Mouse (Mus musculus): ENCODE measurements around the gene Cnot2. TPM values are rescaled to one million over a fixed set of nuclear protein-coding genes. Genes with fewer than 3 reads are reported as not detected.

Gene Cnot2
- polyA plus RNA-seq, 1 experiment from 2014 or later = 98.2 TPM

GRCm38 (mm10) chr10:116470306-116470925 is 110.9 kb downstream of the Cnot2 start:
- ATAC-seq (ENCODE audit: low FRiP score) = no peak
- Histone ChIP-seq H3K4me3 (peak overlapping the region; percentile 7; the same call in 1 of the 2 replicates), H3K27ac (no peak overlapping the region), H3K36me3 (no peaks in the 10 kb centered on the region), H3K4me1 (replicated peaks) (peaks cover 34% of the 10 kb centered on the region), H3K9ac (no peak overlapping the region), H3K4me2 (peak overlapping the region; percentile 32), H3K27me3 (no peaks in the 10 kb centered on the region), H3K9me3 (no peaks in the 10 kb centered on the region)
- WGBS = 78% methylated on average over 11 of the region's 11 CpGs

GRCm38 (mm10) chr10:116468094-116468493 is 113.2 kb downstream of the Cnot2 start:
- Histone ChIP-seq H3K36me3 (0 out of 2 replicates have a peak, but pooled peaks cover under 1% of the 10 kb centered on the region), H3K4me2 (no peak overlapping the region), H3K4me3 (no peak overlapping the region), H3K9me3 (0 out of 2 replicates have a peak, but pooled peaks cover 2% of the 10 kb centered on the region), H3K27me3 (no peaks in the 10 kb centered on the region), H3K9ac (no peak overlapping the region), H3K4me1 (replicated peaks) (peaks cover 25% of the 10 kb centered on the region), H3K27ac (no peak overlapping the region)
- no peak for ATAC-seq (ENCODE audit: low FRiP score)
- WGBS = 91% methylated on average over 5 of the region's 5 CpGs

GRCm38 (mm10) chr10:116463753-116464345 is 117.5 kb downstream of the Cnot2 start:
- no peak overlapping the region for H3K27ac ChIP-seq
- no peak for ATAC-seq (ENCODE audit: low FRiP score)
- no peak overlapping the region for H3K4me2 ChIP-seq
- no peaks in the 10 kb centered on the region for H3K4me1 ChIP-seq (replicated peaks)
- H3K9ac ChIP-seq = no peak overlapping the region
- H3K36me3 ChIP-seq = peaks cover 6% of the 10 kb centered on the region
- H3K4me3 ChIP-seq = no peak overlapping the region
- 94% methylated on average over 12 of the region's 12 CpGs for WGBS
- no peaks in the 10 kb centered on the region for H3K27me3 ChIP-seq
- H3K9me3 ChIP-seq = 0 out of 2 replicates have a peak, but pooled peaks cover 2% of the 10 kb centered on the region

- no peak for ATAC-seq (ENCODE audit: low FRiP score)
- Histone ChIP-seq H3K4me1 (replicated peaks) (no peaks in the 10 kb centered on the region), H3K4me2 (no peak overlapping the region), H3K36me3 (peaks cover 23% of the 10 kb centered on the region), H3K27me3 (no peaks in the 10 kb centered on the region), H3K9me3 (0 out of 2 replicates have a peak, but pooled peaks cover 2% of the 10 kb centered on the region), H3K4me3 (no peak overlapping the region), H3K27ac (no peak overlapping the region), H3K9ac (no peak overlapping the region)
- 80% methylated on average over 9 of the region's 9 CpGs for WGBS
These were observed 119.9 kb downstream of the Cnot2 start for GRCm38 (mm10) chr10:116461443-116461842.

GRCm38 (mm10) chr10:116458786-116459185 is 122.5 kb downstream of the Cnot2 start:
- Histone ChIP-seq H3K9ac (no peak overlapping the region), H3K36me3 (peaks cover 32% of the 10 kb centered on the region), H3K27ac (no peak overlapping the region), H3K4me1 (replicated peaks) (no peaks in the 10 kb centered on the region), H3K4me3 (no peak overlapping the region), H3K27me3 (no peaks in the 10 kb centered on the region), H3K9me3 (0 out of 2 replicates have a peak, but pooled peaks cover 1% of the 10 kb centered on the region), H3K4me2 (no peak overlapping the region)
- no peak for ATAC-seq (ENCODE audit: low FRiP score)
- WGBS = 95% methylated on average over 9 of the region's 9 CpGs

GRCm38 (mm10) chr10:116452771-116453170 is 128.5 kb downstream of the Cnot2 start:
- WGBS = 99% methylated on average over 7 of the region's 7 CpGs
- no peak for ATAC-seq (ENCODE audit: low FRiP score)
- H3K27ac ChIP-seq = no peak overlapping the region
- no peaks in the 10 kb centered on the region for H3K27me3 ChIP-seq
- no peak overlapping the region for H3K4me3 ChIP-seq
- H3K4me2 ChIP-seq = no peak overlapping the region
- no peaks in the 10 kb centered on the region for H3K9me3 ChIP-seq
- H3K36me3 ChIP-seq = peaks cover 24% of the 10 kb centered on the region
- H3K9ac ChIP-seq = no peak overlapping the region
- 0 out of 2 replicates have a peak, but pooled peaks cover 3% of the 10 kb centered on the region for H3K4me1 ChIP-seq (replicated peaks)

- H3K9me3 ChIP-seq = no peaks in the 10 kb centered on the region
- H3K4me2 ChIP-seq = no peak overlapping the region
These were observed 130.7 kb downstream of the Cnot2 start for GRCm38 (mm10) chr10:116450621-116451020.

GRCm38 (mm10) chr10:116448166-116448565 is 133.1 kb downstream of the Cnot2 start:
- Histone ChIP-seq H3K36me3 (peaks cover 19% of the 10 kb centered on the region), H3K9ac (no peak overlapping the region), H3K4me2 (no peak overlapping the region), H3K4me1 (replicated peaks) (0 out of 2 replicates have a peak, but pooled peaks cover 3% of the 10 kb centered on the region), H3K4me3 (no peak overlapping the region), H3K27me3 (no peaks in the 10 kb centered on the region), H3K9me3 (no peaks in the 10 kb centered on the region), H3K27ac (no peak overlapping the region)
- 94% methylated on average over 12 of the region's 12 CpGs for WGBS
- no peak for ATAC-seq (ENCODE audit: low FRiP score)

More at GRCm38 (mm10) chr10:116450621-116451020, 130.7 kb downstream of the Cnot2 start:
- H3K27me3 ChIP-seq = no peaks in the 10 kb centered on the region
- 77% methylated on average over 9 of the region's 9 CpGs for WGBS
- H3K4me1 ChIP-seq (replicated peaks) = 0 out of 2 replicates have a peak, but pooled peaks cover 3% of the 10 kb centered on the region
- H3K4me3 ChIP-seq = no peak overlapping the region
- no peak for ATAC-seq (ENCODE audit: low FRiP score)
- H3K27ac ChIP-seq = no peak overlapping the region
- peaks cover 11% of the 10 kb centered on the region for H3K36me3 ChIP-seq
- H3K9ac ChIP-seq = no peak overlapping the region

GRCm38 (mm10) chr10:116447176-116447575 is 134.1 kb downstream of the Cnot2 start:
- Histone ChIP-seq H3K27me3 (no peaks in the 10 kb centered on the region), H3K4me1 (replicated peaks) (0 out of 2 replicates have a peak, but pooled peaks cover 3% of the 10 kb centered on the region), H3K4me3 (no peak overlapping the region), H3K36me3 (peaks cover 15% of the 10 kb centered on the region), H3K27ac (no peak overlapping the region), H3K9me3 (no peaks in the 10 kb centered on the region), H3K4me2 (no peak overlapping the region), H3K9ac (no peak overlapping the region)
- ATAC-seq (ENCODE audit: low FRiP score) = no peak
- 89% methylated on average over 9 of the region's 9 CpGs for WGBS

GRCm38 (mm10) chr10:116446040-116446439 is 135.3 kb downstream of the Cnot2 start:
- no peaks in the 10 kb centered on the region for H3K9me3 ChIP-seq
- no peak for ATAC-seq (ENCODE audit: low FRiP score)
- 94% methylated on average over 11 of the region's 12 CpGs for WGBS
- H3K4me3 ChIP-seq = no peak overlapping the region
- H3K27ac ChIP-seq = no peak overlapping the region
- H3K36me3 ChIP-seq = peaks cover 15% of the 10 kb centered on the region
- 0 out of 2 replicates have a peak, but pooled peaks cover 3% of the 10 kb centered on the region for H3K4me1 ChIP-seq (replicated peaks)
- no peak overlapping the region for H3K9ac ChIP-seq
- no peak overlapping the region for H3K4me2 ChIP-seq
- no peaks in the 10 kb centered on the region for H3K27me3 ChIP-seq

- Histone ChIP-seq H3K4me2 (no peak overlapping the region), H3K9me3 (no peaks in the 10 kb centered on the region), H3K4me1 (replicated peaks) (no peaks in the 10 kb centered on the region), H3K36me3 (peaks cover 19% of the 10 kb centered on the region), H3K27ac (no peak overlapping the region), H3K4me3 (no peak overlapping the region), H3K27me3 (no peaks in the 10 kb centered on the region), H3K9ac (no peak overlapping the region)
- ATAC-seq (ENCODE audit: low FRiP score) = no peak
- WGBS = 95% methylated on average over 8 of the region's 8 CpGs
These were observed 136.5 kb downstream of the Cnot2 start for GRCm38 (mm10) chr10:116444826-116445225.

GRCm38 (mm10) chr10:116444371-116444770 is 136.9 kb downstream of the Cnot2 start:
- WGBS = 97% methylated on average over 10 of the region's 10 CpGs
- H3K27me3 ChIP-seq = no peaks in the 10 kb centered on the region
- no peak overlapping the region for H3K4me3 ChIP-seq
- no peaks in the 10 kb centered on the region for H3K4me1 ChIP-seq (replicated peaks)
- no peak overlapping the region for H3K9ac ChIP-seq
- no peak for ATAC-seq (ENCODE audit: low FRiP score)
- peaks cover 20% of the 10 kb centered on the region for H3K36me3 ChIP-seq
- no peak overlapping the region for H3K4me2 ChIP-seq
- H3K27ac ChIP-seq = no peak overlapping the region
- 0 out of 2 replicates have a peak, but pooled peaks cover under 1% of the 10 kb centered on the region for H3K9me3 ChIP-seq
